ENCODE assay signal across 12 mouse cellular contexts in the genomic region with DNA sequence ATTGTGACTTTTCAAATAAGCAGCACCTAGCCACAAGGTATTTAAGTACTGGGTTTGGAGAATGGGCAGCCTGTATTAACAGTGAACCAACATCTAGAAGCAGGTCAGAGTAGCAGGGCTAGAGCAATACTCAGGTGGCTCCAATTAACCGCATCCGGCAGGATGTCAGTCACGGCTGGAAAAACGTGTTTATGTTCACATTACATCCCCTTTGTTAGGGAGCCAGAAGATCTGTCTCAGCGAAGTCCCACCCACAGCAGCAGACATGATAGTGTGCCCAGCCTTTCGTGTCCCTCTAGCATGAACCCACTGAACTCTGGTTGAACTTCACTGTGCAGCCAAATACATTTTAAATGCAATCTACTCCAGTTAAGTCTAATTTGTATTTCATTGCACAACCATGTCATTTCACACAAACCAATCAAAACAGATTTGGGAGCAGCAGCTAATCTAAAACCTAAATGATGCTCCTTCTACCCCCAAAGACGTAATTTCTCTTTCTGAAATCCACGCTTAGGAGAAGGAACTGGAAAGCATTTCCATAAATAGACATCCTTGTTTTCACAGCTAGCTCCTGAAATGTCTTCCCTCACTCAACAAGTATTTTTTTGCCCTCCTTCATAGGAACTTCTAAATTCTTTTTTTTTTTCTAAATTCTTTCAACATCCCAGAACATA.
DNase-seq lines count a peak whose midpoint lies in the region.
"Had no signal": no experiment of that assay in that cellular context is flagged by ENCODE, and none has a peak within 500 bp of the region (broad histone marks: within the 10 kb centered on the region; RNA-seq: fewer than 3 reads in every experiment).

No protein-coding gene starts in this region.

- DNase-seq in kidney, postnatal 4 days, result peak; percentile 1 to 4
- DNase-seq in kidney, postnatal 25 days, result no peak
- DNase-seq in embryo, embryonic 9.5 days (ENCODE audit: extremely low spot score), result peak; percentile 56
- DNase-seq in forelimb bud, embryonic 11.5 days (ENCODE audit: low read depth, low spot score), result peak; percentile 78
- DNase-seq in lung, postnatal 36 days, result peak; percentile 2
- DNase-seq in urinary bladder, postnatal 36 days (ENCODE audit: low spot score in 2 of 2), result no peak
- no peak for DNase-seq in adrenal gland, postnatal 4 days (ENCODE audit: low spot score in 2 of 2)
- DNase-seq: adrenal gland, postnatal 36 days; cerebellum, adult 2 months; gastrocnemius, postnatal 25 days; layer of hippocampus, adult 9-11 months; right cerebral cortex, postnatal 4 days had no signal

Comparison
In these comparisons a context has a peak if more than half of its experiments do, and no peak if none do; other contexts are left out.
1. DNase-seq: peak in kidney, postnatal 4 days (2 of 2), embryo, embryonic 9.5 days (single experiment), forelimb bud, embryonic 11.5 days (single experiment) and lung, postnatal 36 days (single experiment); none in kidney, postnatal 25 days (0 of 2), urinary bladder, postnatal 36 days (0 of 2) and adrenal gland, postnatal 4 days (0 of 2).